Mouse (Mus musculus): ENCODE measurements around the gene Psmb8. TPM values are rescaled to one million over a fixed set of nuclear protein-coding genes. Genes with fewer than 3 reads are reported as not detected.
A peak's percentile ranks its signal among the peaks of the same experiment; 100 is the strongest.
"Not testable (repeated sequence)": the region's sequence is repeated elsewhere in the genome, so short reads cannot be mapped to it uniquely, and the experiment has no call there.

Gene Psmb8
- polyA plus RNA-seq, 1 experiment from 2014 or later = 4.8 TPM

GRCm38 (mm10) chr17:34225911-34226310, 28.4 kb downstream of the Psmb8 start:
- H3K4me2 ChIP-seq (replicated peaks; ENCODE audit: low read depth, low read length); H3K27me3 ChIP-seq (ENCODE audit: control insufficient read depth, insufficient read depth, low read length); H3K36me3 ChIP-seq (ENCODE audit: control insufficient read depth, insufficient read depth, low read length); ATAC-seq (ENCODE audit: low FRiP score, low TSS enrichment); H3K4me3 ChIP-seq (ENCODE audit: low read length); H3K9ac ChIP-seq (ENCODE audit: low read depth, low read length); H3K4me1 ChIP-seq (ENCODE audit: control insufficient read depth, insufficient read depth, low read length); H3K27ac ChIP-seq (ENCODE audit: low read depth, low read length): not testable (repeated sequence)
- WGBS = 99% methylated on average over 12 of the region's 23 CpGs
- H3K9me3 ChIP-seq (ENCODE audit: control insufficient read depth, low read length) = peaks cover 10% of the 10 kb centered on the region

DNA sequence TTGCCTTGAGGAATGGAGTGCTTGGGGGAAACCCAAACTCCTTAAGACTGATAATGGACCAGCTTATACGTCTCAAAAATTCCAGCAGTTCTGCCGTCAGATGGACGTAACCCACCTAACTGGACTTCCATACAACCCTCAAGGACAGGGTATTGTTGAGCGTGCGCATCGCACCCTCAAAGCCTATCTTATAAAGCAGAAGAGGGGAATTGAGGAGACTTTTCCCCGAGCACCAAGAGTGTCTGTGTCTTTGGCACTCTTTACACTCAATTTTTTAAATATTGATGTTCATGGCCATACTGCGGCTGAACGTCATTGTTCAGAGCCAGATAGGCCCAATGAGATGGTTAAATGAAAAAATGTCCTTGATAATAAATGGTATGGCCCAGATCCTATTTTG, 33.5 kb downstream of the Psmb8 start:
- H3K4me1 ChIP-seq (ENCODE audit: control insufficient read depth, insufficient read depth, low read length); H3K4me3 ChIP-seq (ENCODE audit: low read length); ATAC-seq (ENCODE audit: low FRiP score, low TSS enrichment); H3K9me3 ChIP-seq (ENCODE audit: control insufficient read depth, low read length); H3K9ac ChIP-seq (ENCODE audit: low read depth, low read length); H3K36me3 ChIP-seq (ENCODE audit: control insufficient read depth, insufficient read depth, low read length); H3K4me2 ChIP-seq (replicated peaks; ENCODE audit: low read depth, low read length); H3K27ac ChIP-seq (ENCODE audit: low read depth, low read length); H3K27me3 ChIP-seq (ENCODE audit: control insufficient read depth, insufficient read depth, low read length): not testable (repeated sequence)
- 85% methylated on average over 5 of the region's 9 CpGs for WGBS

DNA sequence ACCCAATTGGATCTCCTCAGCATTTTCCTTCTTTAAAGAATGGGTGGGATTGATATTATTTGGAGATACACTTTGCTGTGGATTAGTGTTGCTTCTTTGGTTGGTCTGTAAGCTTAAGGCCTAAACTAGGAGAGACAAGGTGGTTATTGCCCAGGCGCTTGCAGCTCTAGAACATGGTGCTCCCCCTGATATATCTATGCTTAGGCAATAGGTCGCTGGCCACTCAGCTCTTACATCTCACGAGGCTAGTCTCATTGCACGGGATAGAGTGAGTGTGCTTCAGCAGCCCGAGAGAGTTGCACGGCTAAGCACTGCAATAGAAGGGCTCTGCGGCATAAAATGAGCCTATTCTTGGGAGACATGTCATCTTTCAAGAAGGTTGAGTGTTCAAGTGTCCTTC, 34.5 kb downstream of the Psmb8 start:
- H3K4me1 ChIP-seq (ENCODE audit: control insufficient read depth, insufficient read depth, low read length); H3K4me2 ChIP-seq (replicated peaks; ENCODE audit: low read depth, low read length); H3K4me3 ChIP-seq (ENCODE audit: low read length); H3K9ac ChIP-seq (ENCODE audit: low read depth, low read length); H3K9me3 ChIP-seq (ENCODE audit: control insufficient read depth, low read length); H3K36me3 ChIP-seq (ENCODE audit: control insufficient read depth, insufficient read depth, low read length); H3K27ac ChIP-seq (ENCODE audit: low read depth, low read length); ATAC-seq (ENCODE audit: low FRiP score, low TSS enrichment); H3K27me3 ChIP-seq (ENCODE audit: control insufficient read depth, insufficient read depth, low read length): not testable (repeated sequence)
- 97% methylated on average over 2 of the region's 7 CpGs for WGBS

- H3K4me2 ChIP-seq (replicated peaks; ENCODE audit: low read depth, low read length) = no peak overlapping the region
- peak; percentile 73 for ATAC-seq (ENCODE audit: low FRiP score, low TSS enrichment)
- no peaks in the 10 kb centered on the region for H3K4me1 ChIP-seq (ENCODE audit: control insufficient read depth, insufficient read depth, low read length)
- no peaks in the 10 kb centered on the region; the same call in 1 of the 2 replicates for H3K27me3 ChIP-seq (ENCODE audit: control insufficient read depth, insufficient read depth, low read length)
- no peak overlapping the region for H3K4me3 ChIP-seq (ENCODE audit: low read length)
- H3K27ac ChIP-seq (ENCODE audit: low read depth, low read length) = no peak overlapping the region
- no peak overlapping the region for H3K9ac ChIP-seq (ENCODE audit: low read depth, low read length)
- no peaks in the 10 kb centered on the region for H3K9me3 ChIP-seq (ENCODE audit: control insufficient read depth, low read length)
- WGBS = 41% methylated on average over 9 of the region's 9 CpGs
- no peaks in the 10 kb centered on the region for H3K36me3 ChIP-seq (ENCODE audit: control insufficient read depth, insufficient read depth, low read length)
Measured at GRCm38 (mm10) chr17:34234926-34235325, 37.4 kb downstream of the Psmb8 start.

GRCm38 (mm10) chr17:34236691-34237090, 39.2 kb downstream of the Psmb8 start:
- 73% methylated on average over 5 of the region's 5 CpGs for WGBS
- Histone ChIP-seq H3K27ac (ENCODE audit: low read depth, low read length) (no peak overlapping the region), H3K4me2 (replicated peaks; ENCODE audit: low read depth, low read length) (no peak overlapping the region), H3K9me3 (ENCODE audit: control insufficient read depth, low read length) (peaks cover 3% of the 10 kb centered on the region; the same call in 1 of the 2 replicates), H3K4me3 (ENCODE audit: low read length) (no peak overlapping the region), H3K4me1 (ENCODE audit: control insufficient read depth, insufficient read depth, low read length) (no peaks in the 10 kb centered on the region), H3K9ac (ENCODE audit: low read depth, low read length) (no peak overlapping the region), H3K36me3 (ENCODE audit: control insufficient read depth, insufficient read depth, low read length) (no peaks in the 10 kb centered on the region), H3K27me3 (ENCODE audit: control insufficient read depth, insufficient read depth, low read length) (no peaks in the 10 kb centered on the region; the same call in 1 of the 2 replicates)
- ATAC-seq (ENCODE audit: low FRiP score, low TSS enrichment) = no peak

DNA sequence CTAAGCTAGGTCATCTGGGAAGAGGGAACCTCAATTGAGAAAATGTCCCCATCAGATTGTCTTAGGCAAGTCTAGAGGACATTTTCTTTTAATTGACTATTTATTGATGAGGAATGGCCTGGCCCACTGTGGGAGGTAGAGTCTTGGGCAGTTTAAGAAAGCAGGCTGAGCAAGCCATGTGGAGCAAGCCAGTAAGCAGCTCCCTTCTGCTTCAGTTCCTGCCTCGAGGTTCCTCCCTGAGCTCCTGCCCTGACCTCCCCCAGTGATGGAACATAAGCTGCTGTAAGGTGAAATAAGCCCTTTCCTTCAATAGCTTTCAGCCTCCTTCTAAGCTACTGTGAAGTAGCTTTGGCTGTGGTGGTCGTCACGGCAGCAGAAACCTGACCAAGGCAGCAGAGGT, 40.2 kb downstream of the Psmb8 start:
- Histone ChIP-seq H3K36me3 (ENCODE audit: control insufficient read depth, insufficient read depth, low read length) (no peaks in the 10 kb centered on the region), H3K27me3 (ENCODE audit: control insufficient read depth, insufficient read depth, low read length) (no peaks in the 10 kb centered on the region; the same call in 1 of the 2 replicates), H3K4me3 (ENCODE audit: low read length) (no peak overlapping the region), H3K4me1 (ENCODE audit: control insufficient read depth, insufficient read depth, low read length) (no peaks in the 10 kb centered on the region), H3K27ac (ENCODE audit: low read depth, low read length) (no peak overlapping the region), H3K9ac (ENCODE audit: low read depth, low read length) (no peak overlapping the region), H3K9me3 (ENCODE audit: control insufficient read depth, low read length) (peaks cover 4% of the 10 kb centered on the region; the same call in 1 of the 2 replicates), H3K4me2 (replicated peaks; ENCODE audit: low read depth, low read length) (no peak overlapping the region)
- WGBS = 73% methylated on average over 3 of the region's 3 CpGs
- ATAC-seq (ENCODE audit: low FRiP score, low TSS enrichment) = no peak

DNA sequence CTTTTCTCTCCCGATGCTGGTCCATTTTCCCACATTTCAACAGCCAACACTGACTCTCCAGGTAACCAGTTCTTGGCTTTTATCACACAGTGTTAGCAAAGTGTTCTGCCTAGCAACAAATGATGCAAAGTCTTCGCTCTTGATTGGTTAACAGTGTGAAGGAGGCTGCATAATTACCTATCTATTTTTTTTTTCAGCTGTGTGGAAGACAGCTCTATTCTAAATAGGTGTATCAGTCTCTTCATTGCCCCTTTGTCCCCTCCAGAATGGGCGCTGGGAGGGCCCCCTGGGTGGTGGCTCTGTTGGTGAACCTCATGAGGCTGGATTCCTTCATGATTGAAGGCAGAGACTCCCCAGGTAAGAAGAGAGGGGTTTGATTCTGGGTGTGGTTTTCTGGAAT, 41.2 kb downstream of the Psmb8 start, which contains the start of gene H2-Ob:
Gene H2-Ob, plus strand, starts transcription at position 198 of the 400 bp plus-strand sequence.
- no peak within 1 kb of the TSS for H3K4me2 ChIP-seq (replicated peaks; ENCODE audit: low read depth, low read length)
- no peak within 1 kb of the TSS for H3K4me3 ChIP-seq (ENCODE audit: low read length)
- H3K27ac ChIP-seq (ENCODE audit: low read depth, low read length) = no peak within 1 kb of the TSS
- WGBS = 65% methylated on average over 3 of the region's 3 CpGs
- no peaks in the 10 kb centered on the region for H3K4me1 ChIP-seq (ENCODE audit: control insufficient read depth, insufficient read depth, low read length)
- peaks cover 4% of the 10 kb centered on the region; the same call in 1 of the 2 replicates for H3K9me3 ChIP-seq (ENCODE audit: control insufficient read depth, low read length)
- no peak within 1 kb of the TSS for H3K9ac ChIP-seq (ENCODE audit: low read depth, low read length)
- H3K36me3 ChIP-seq (ENCODE audit: control insufficient read depth, insufficient read depth, low read length) = no peaks in the 10 kb centered on the region
- no peak for ATAC-seq (ENCODE audit: low FRiP score, low TSS enrichment)
- H3K27me3 ChIP-seq (ENCODE audit: control insufficient read depth, insufficient read depth, low read length) = no peaks in the 10 kb centered on the region; the same call in 1 of the 2 replicates

GRCm38 (mm10) chr17:34239601-34240041, 42.1 kb downstream of the Psmb8 start:
- Histone ChIP-seq H3K4me3 (ENCODE audit: low read length) (no peak overlapping the region), H3K9ac (ENCODE audit: low read depth, low read length) (no peak overlapping the region), H3K27ac (ENCODE audit: low read depth, low read length) (no peak overlapping the region), H3K9me3 (ENCODE audit: control insufficient read depth, low read length) (peaks cover 4% of the 10 kb centered on the region; the same call in 1 of the 2 replicates), H3K4me1 (ENCODE audit: control insufficient read depth, insufficient read depth, low read length) (no peaks in the 10 kb centered on the region), H3K36me3 (ENCODE audit: control insufficient read depth, insufficient read depth, low read length) (no peaks in the 10 kb centered on the region), H3K4me2 (replicated peaks; ENCODE audit: low read depth, low read length) (no peak overlapping the region), H3K27me3 (ENCODE audit: control insufficient read depth, insufficient read depth, low read length) (no peaks in the 10 kb centered on the region; the same call in 1 of the 2 replicates)
- no peak for ATAC-seq (ENCODE audit: low FRiP score, low TSS enrichment)
- WGBS = 56% methylated on average over 10 of the region's 10 CpGs

DNA sequence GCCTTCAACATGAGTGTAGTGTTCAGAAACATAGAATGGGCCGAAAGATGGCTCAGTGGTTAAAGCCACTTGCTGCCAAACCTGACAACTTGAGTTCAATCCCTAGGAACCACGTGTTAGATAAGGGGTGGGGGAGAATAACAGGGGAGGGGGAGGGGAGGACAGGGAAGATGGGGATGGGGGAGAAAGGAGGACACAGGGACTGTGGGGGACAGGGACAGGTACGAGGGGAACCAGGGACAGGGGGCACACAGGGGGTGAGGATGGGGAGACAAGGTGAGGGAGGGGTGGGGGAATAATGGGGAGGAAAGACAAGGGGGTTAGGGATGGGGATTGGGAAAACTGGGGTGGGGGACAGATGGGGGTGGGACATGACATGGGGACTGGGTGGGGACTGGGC, 42.8 kb downstream of the Psmb8 start:
- no peak overlapping the region for H3K4me2 ChIP-seq (replicated peaks; ENCODE audit: low read depth, low read length)
- H3K36me3 ChIP-seq (ENCODE audit: control insufficient read depth, insufficient read depth, low read length) = no peaks in the 10 kb centered on the region
- ATAC-seq (ENCODE audit: low FRiP score, low TSS enrichment) = no peak
- no peaks in the 10 kb centered on the region for H3K4me1 ChIP-seq (ENCODE audit: control insufficient read depth, insufficient read depth, low read length)
- H3K27ac ChIP-seq (ENCODE audit: low read depth, low read length) = no peak overlapping the region
- H3K9me3 ChIP-seq (ENCODE audit: control insufficient read depth, low read length) = peaks cover 4% of the 10 kb centered on the region; the same call in 1 of the 2 replicates
- no peak overlapping the region for H3K9ac ChIP-seq (ENCODE audit: low read depth, low read length)
- 67% methylated on average over 3 of the region's 3 CpGs for WGBS
- no peaks in the 10 kb centered on the region; the same call in 1 of the 2 replicates for H3K27me3 ChIP-seq (ENCODE audit: control insufficient read depth, insufficient read depth, low read length)
- no peak overlapping the region for H3K4me3 ChIP-seq (ENCODE audit: low read length)

Data from kidney, embryonic 14.5 days (tissue).